Mouse (Mus musculus): ENCODE data around the gene Mup18. TPM values are rescaled to one million over a fixed set of nuclear protein-coding genes. Genes with fewer than 3 reads are reported as not detected.
"Not testable (repeated sequence)": the region's sequence is repeated elsewhere in the genome, so short reads cannot be mapped to it uniquely, and the experiment has no call there.

Mup18 gene
- total RNA-seq (2014; rRNA removed): not detected in 2 replicates
- not detected in 2 replicates for polyA plus RNA-seq (2015; fragmentation: Nextera tagmentation; extraction: Ambion mirVana)

DNA sequence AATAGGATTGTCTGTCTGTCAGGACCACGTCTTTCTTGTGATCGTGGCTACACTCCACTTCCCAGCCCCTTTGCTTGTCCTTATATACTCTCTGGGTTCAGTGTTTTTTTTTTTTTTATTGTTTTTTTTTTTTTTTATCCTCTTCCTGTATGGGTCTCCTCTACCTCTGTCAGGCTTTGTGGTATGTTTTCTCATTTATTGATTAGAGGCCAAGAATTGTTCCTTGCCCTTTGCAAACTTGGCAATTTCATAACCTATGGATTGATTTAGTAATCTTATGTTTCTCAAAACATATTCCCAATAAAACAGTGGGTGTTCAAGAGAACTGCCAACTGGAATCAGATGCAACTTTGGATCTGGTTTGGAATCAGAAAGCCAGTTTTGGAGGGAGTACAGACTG is at the start of gene Mup18:
TSS of gene Mup18 (minus strand) at position 101 of the 400 bp plus-strand sequence.
- DNase-seq (ENCODE audit: low spot score); H3K9me3 ChIP-seq (ENCODE audit: low read length); H3K4me2 ChIP-seq (ENCODE audit: low read depth, low read length, poor library complexity, severe bottlenecking); H3K27me3 ChIP-seq (ENCODE audit: insufficient read depth, low read length); H3K27ac ChIP-seq (ENCODE audit: low read depth, low read length); H3K9ac ChIP-seq (replicated peaks; ENCODE audit: low read length, poor library complexity, severe bottlenecking); H3K4me3 ChIP-seq (ENCODE audit: low read depth, low read length); H3K4me1 ChIP-seq (ENCODE audit: insufficient read depth, low read length); ATAC-seq (ENCODE audit: low FRiP score); H3K36me3 ChIP-seq (ENCODE audit: insufficient read depth, low read length): not testable (repeated sequence)
- WGBS: 85% methylated on average over 2 of the region's 2 CpGs

DNA sequence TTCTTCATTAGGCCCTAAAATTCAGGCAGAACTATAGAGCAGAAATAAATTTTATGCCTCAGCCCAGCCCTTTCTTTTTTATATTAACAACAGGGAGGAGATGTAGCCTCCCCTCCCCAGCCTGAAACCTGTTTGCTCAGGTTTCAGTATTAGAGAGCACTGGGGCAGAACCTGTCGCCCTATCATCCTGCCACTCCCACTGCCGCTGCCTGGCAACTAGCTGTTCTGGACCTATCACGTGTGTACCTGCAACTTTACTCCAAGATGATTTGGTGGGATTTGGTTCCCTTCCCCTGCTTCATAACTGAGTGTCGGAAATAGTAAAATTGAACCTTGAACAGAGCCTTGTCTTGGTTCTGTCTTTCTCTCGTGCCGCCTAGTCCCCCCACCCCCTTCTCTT is 40.4 kb upstream of the Mup18 start:
- WGBS: 90% methylated on average over 6 of the region's 6 CpGs
- ATAC-seq (ENCODE audit: low FRiP score): not testable (repeated sequence)

More for the DNA sequence above, 40.4 kb upstream of the Mup18 start:
- H3K27ac ChIP-seq (ENCODE audit: low read depth, low read length); H3K9ac ChIP-seq (replicated peaks; ENCODE audit: low read length, poor library complexity, severe bottlenecking); H3K9me3 ChIP-seq (ENCODE audit: low read length); H3K36me3 ChIP-seq (ENCODE audit: insufficient read depth, low read length); DNase-seq (ENCODE audit: low spot score); H3K27me3 ChIP-seq (ENCODE audit: insufficient read depth, low read length); H3K4me3 ChIP-seq (ENCODE audit: low read depth, low read length); H3K4me1 ChIP-seq (ENCODE audit: insufficient read depth, low read length); H3K4me2 ChIP-seq (ENCODE audit: low read depth, low read length, poor library complexity, severe bottlenecking): not testable (repeated sequence)

Other genes with a start within 250 kb of the Mup18 start
- gene Mup15, start 234.4 kb downstream of the Mup18 start, total RNA-seq (2014; rRNA removed): not detected in 2 replicates
- not detected in 2 replicates for gene Mup15, start 234.4 kb downstream of the Mup18 start, polyA plus RNA-seq (2015; fragmentation: Nextera tagmentation; extraction: Ambion mirVana)
- gene Mup16, start 154.6 kb downstream of the Mup18 start, total RNA-seq (2014; rRNA removed): not detected in 2 replicates
- gene Mup16, start 154.6 kb downstream of the Mup18 start, polyA plus RNA-seq (2015; fragmentation: Nextera tagmentation; extraction: Ambion mirVana): not detected in 2 replicates
- not detected in 2 replicates for gene Mup17, start 78.3 kb downstream of the Mup18 start, total RNA-seq (2014; rRNA removed)
- gene Mup17, start 78.3 kb downstream of the Mup18 start, polyA plus RNA-seq (2015; fragmentation: Nextera tagmentation; extraction: Ambion mirVana): not detected in 2 replicates
- not detected in 2 replicates for gene Mup19, start 108.1 kb upstream of the Mup18 start, total RNA-seq (2014; rRNA removed)
- not detected in 2 replicates for gene Mup19, start 108.1 kb upstream of the Mup18 start, polyA plus RNA-seq (2015; fragmentation: Nextera tagmentation; extraction: Ambion mirVana)
- not detected in 2 replicates for gene Mup5, start 161.1 kb upstream of the Mup18 start, total RNA-seq (2014; rRNA removed)
- gene Mup5, start 161.1 kb upstream of the Mup18 start, polyA plus RNA-seq (2015; fragmentation: Nextera tagmentation; extraction: Ambion mirVana): not detected in 2 replicates